Mouse (Mus musculus): ENCODE measurements around the gene H2-M5. TPM values are rescaled to one million over a fixed set of nuclear protein-coding genes. Genes with fewer than 3 reads are reported as not detected.
"Not testable (repeated sequence)": the region's sequence is repeated elsewhere in the genome, so short reads cannot be mapped to it uniquely, and the experiment has no call there.

Gene H2-M5
- polyA plus RNA-seq (2012) = not detected in 2 replicates

DNA sequence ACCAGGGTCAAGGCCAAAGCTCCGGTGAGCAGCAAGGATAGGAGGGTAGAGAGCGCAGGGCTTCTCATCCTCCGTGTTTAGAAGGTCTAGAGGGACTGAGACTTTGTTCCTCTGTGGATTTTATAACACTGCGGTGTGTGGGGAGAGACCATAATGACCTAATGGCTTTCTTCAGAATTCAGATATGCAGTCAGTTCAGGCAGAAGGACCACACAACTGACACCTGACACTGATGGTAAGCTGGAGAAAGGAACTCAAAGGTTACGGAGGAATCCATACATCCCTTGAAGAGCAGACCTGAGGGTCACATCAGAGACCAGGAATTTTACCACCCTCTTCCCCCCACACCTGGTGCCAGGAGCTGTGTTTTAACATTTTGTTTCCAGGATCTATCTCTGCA lies at the start of gene H2-M5:
H2-M5 (minus strand) TSS at position 101 of the 400 bp plus-strand sequence.
- TF ChIP-seq GATA1 (IDR thresholded peaks at IDR 0.05; ENCODE audit: low read length) (no peak), TAL1 (IDR thresholded peaks at IDR 0.05; ENCODE audit: low read length) (no peak)
- Histone ChIP-seq H3K27me3 (ENCODE audit: control insufficient read depth) (peaks cover 31% of the 10 kb centered on the region), H3K36me3 (ENCODE audit: control insufficient read depth) (no peaks in the 10 kb centered on the region), H3K4me3 (replicated peaks) (no peak within 1 kb of the TSS), H3K4me1 (ENCODE audit: control insufficient read depth) (no peaks in the 10 kb centered on the region), H3K9me3 (ENCODE audit: control insufficient read depth, low read length) (no peaks in the 10 kb centered on the region)

GRCm38 (mm10) chr17:37029162-37029561 lies 39.8 kb upstream of the H2-M5 start:
- TF ChIP-seq TAL1 (IDR thresholded peaks at IDR 0.05; ENCODE audit: low read length) = no peak
- Histone ChIP-seq H3K4me3 (replicated peaks) (no peak overlapping the region), H3K27me3 (ENCODE audit: control insufficient read depth) (no peaks in the 10 kb centered on the region), H3K36me3 (ENCODE audit: control insufficient read depth) (no peaks in the 10 kb centered on the region), H3K4me1 (ENCODE audit: control insufficient read depth) (peaks cover 6% of the 10 kb centered on the region), H3K9me3 (ENCODE audit: control insufficient read depth, low read length) (no peaks in the 10 kb centered on the region)

GRCm38 (mm10) chr17:37028683-37029120 lies 39.4 kb upstream of the H2-M5 start:
- TF ChIP-seq GATA1 (IDR thresholded peaks at IDR 0.05; ENCODE audit: low read length) = no peak
- no peak for TF ChIP-seq TAL1 (IDR thresholded peaks at IDR 0.05; ENCODE audit: low read length)
- no peaks in the 10 kb centered on the region for H3K9me3 ChIP-seq (ENCODE audit: control insufficient read depth, low read length)
- peaks cover 6% of the 10 kb centered on the region for H3K4me1 ChIP-seq (ENCODE audit: control insufficient read depth)
- no peaks in the 10 kb centered on the region for H3K36me3 ChIP-seq (ENCODE audit: control insufficient read depth)
- no peaks in the 10 kb centered on the region for H3K27me3 ChIP-seq (ENCODE audit: control insufficient read depth)
- H3K4me3 ChIP-seq (replicated peaks) = peak overlapping the region; percentile 57

DNA sequence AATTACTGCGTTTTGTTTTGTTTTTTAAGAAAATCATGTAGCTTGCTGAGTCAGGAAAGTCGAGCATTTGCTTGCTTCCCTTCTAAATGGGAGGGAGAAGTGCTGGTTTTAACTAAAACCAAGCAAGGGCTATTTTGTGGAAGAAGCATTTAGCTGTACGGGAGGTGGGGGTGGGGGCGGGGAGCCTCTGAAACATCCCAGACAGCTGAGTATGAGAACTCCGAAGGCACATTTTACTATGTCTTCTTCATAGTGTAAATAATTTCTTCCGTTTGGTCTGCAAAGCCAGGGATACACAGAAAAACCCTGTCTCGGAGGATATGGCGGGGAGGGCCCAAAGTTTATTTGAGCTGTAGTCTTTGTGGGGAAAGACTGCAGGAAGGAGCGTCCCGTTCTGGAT lies 38.9 kb upstream of the H2-M5 start:
- peak overlapping the region; percentile 57 for H3K4me3 ChIP-seq (replicated peaks)

DNA sequence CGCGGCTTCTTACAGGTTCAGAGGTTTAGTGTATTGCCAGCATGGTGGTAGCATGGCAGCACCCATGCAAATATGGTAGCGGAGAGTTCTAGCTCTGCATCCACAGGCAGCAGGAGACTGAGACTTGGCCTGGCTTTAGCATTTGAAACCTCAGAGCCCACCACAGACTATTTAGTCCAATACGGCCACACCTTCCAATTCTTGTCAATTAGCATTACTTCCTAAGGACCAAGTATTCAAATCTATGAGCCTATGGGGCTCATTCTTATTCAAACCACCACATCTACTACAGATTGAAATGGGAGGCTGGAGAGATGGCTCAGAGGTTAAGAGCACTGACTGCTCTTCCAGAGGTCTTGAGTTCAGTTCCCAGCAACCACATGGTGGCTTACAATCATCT lies 38.1 kb upstream of the H2-M5 start:
- Histone ChIP-seq H3K27me3 (ENCODE audit: control insufficient read depth) (no peaks in the 10 kb centered on the region), H3K4me1 (ENCODE audit: control insufficient read depth) (peaks cover 6% of the 10 kb centered on the region), H3K9me3 (ENCODE audit: control insufficient read depth, low read length) (no peaks in the 10 kb centered on the region), H3K36me3 (ENCODE audit: control insufficient read depth) (no peaks in the 10 kb centered on the region), H3K4me3 (replicated peaks) (no peak overlapping the region)
- TF ChIP-seq TAL1 (IDR thresholded peaks at IDR 0.05; ENCODE audit: low read length) = no peak
- TF ChIP-seq GATA1 (IDR thresholded peaks at IDR 0.05; ENCODE audit: low read length) = no peak

More for the DNA sequence above, 38.9 kb upstream of the H2-M5 start:
- Histone ChIP-seq H3K27me3 (ENCODE audit: control insufficient read depth) (no peaks in the 10 kb centered on the region), H3K36me3 (ENCODE audit: control insufficient read depth) (no peaks in the 10 kb centered on the region), H3K9me3 (ENCODE audit: control insufficient read depth, low read length) (no peaks in the 10 kb centered on the region), H3K4me1 (ENCODE audit: control insufficient read depth) (peaks cover 6% of the 10 kb centered on the region)
- no peak for TF ChIP-seq GATA1 (IDR thresholded peaks at IDR 0.05; ENCODE audit: low read length)
- TF ChIP-seq TAL1 (IDR thresholded peaks at IDR 0.05; ENCODE audit: low read length) = no peak

DNA sequence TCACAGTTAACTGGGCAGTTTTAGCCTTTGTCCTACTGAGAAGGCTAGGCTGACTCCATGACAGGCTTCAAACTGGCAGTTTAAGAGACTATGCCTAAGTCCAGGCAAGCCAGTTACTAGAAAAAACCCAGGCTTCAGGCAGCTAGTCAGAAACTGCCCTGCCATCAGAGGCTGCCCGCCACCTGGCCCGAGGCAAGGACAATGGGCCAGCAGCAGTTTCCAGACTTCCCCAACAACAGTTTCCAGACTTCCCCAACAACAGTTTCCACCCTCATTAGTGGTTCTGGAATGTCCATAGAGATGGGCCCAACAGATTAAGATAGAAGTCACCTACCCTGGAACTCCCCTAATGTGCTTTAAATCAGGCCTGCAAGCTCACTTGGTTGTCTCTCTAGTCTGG lies 37.1 kb upstream of the H2-M5 start:
- Histone ChIP-seq H3K9me3 (ENCODE audit: control insufficient read depth, low read length) (no peaks in the 10 kb centered on the region), H3K4me1 (ENCODE audit: control insufficient read depth) (peaks cover 6% of the 10 kb centered on the region), H3K36me3 (ENCODE audit: control insufficient read depth) (no peaks in the 10 kb centered on the region), H3K4me3 (replicated peaks) (no peak overlapping the region), H3K27me3 (ENCODE audit: control insufficient read depth) (no peaks in the 10 kb centered on the region)
- no peak for TF ChIP-seq TAL1 (IDR thresholded peaks at IDR 0.05; ENCODE audit: low read length)
- no peak for TF ChIP-seq GATA1 (IDR thresholded peaks at IDR 0.05; ENCODE audit: low read length)

DNA sequence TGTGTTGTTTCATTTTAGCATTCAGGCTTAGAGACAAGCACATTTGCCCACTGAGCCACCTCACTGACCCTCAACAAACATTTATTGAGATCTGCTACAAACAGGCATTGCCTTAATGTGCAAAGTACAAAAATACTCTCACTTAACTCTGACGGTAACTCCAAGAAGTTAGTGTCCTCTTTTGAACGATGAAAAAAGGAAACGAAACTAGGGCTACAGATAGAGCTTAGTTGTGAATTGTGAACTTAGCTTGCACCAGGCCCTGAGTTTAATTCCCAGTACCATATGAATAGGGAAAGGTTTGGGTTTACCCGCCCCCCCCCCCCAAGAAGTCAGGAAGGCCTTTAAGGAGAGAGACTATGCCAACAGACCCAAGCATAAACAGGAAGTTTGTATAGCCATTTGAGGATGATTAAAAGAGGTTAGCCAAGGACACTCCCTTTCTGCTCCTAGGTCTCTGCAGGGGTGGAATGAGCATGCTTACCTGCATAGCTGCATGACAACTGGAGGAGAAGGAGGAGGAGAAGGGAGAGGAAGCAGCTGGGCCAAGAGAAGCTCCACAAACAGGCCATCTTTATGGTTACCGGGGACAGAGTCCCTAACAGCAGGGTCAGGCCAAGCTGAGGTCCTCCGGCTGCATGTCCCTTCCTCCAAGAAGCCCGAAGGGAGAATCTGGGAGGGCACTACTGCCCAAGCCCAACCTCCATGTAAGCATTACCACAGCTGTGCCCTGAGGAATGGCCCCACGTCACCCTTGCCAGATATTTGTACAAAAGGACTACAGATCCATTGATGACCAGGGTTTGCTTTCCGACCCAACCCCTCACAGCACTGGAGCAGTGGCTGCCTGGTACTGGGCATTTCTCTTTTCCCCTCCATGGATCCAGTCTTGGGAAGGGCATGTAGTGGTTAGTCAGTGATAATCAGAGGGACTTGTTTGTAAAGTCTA lies 33.6 kb upstream of the H2-M5 start, which contains the start of gene Mog:
Mog (minus strand) TSS at position 771 of the 949 bp plus-strand sequence.
- no peak within 1 kb of the TSS for H3K4me3 ChIP-seq (replicated peaks)
- no peaks in the 10 kb centered on the region for H3K36me3 ChIP-seq (ENCODE audit: control insufficient read depth)
- no peaks in the 10 kb centered on the region for H3K9me3 ChIP-seq (ENCODE audit: control insufficient read depth, low read length)
- no peak for TF ChIP-seq TAL1 (IDR thresholded peaks at IDR 0.05; ENCODE audit: low read length)
- TF ChIP-seq GATA1 (IDR thresholded peaks at IDR 0.05; ENCODE audit: low read length) = no peak
- H3K4me1 ChIP-seq (ENCODE audit: control insufficient read depth) = no peaks in the 10 kb centered on the region
- H3K27me3 ChIP-seq (ENCODE audit: control insufficient read depth) = no peaks in the 10 kb centered on the region

DNA sequence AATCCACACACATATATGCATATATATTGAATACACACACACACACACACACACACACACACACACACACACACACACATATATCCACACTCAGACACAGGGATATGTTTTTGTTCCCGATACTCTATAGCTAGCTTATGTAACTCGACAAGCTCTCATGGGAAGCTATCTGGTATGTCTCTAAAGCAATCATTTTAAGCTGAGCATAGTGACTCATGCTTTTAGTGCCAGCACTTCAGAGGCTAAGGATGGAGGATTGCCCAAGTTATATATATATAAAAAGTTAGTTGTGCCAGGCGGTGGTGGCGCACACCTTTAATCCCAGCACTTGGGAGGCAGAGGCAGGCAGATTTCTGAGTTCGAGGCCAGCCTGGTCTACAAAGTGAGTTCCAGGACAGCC lies 29.9 kb upstream of the H2-M5 start:
- not testable (repeated sequence) for H3K36me3 ChIP-seq (ENCODE audit: control insufficient read depth); H3K9me3 ChIP-seq (ENCODE audit: control insufficient read depth, low read length)

DNA sequence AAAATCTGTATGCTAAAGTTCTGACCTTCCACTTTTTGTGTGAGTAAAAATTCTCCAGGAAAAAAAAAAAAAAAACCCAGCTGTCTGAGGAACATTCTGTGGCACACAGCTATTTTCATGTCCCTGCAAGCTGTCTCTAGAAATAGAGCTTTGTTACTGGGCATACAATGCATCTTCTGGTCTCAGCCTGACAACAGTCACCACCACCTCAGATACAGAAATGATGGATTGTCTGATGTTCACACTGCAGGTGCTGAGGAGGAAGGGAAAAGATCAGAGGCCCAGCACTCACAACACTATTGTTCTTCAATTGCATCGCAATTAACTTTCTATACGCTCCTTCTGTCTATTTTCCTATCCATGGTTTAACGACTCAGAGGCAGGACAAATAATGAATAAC lies 29.0 kb upstream of the H2-M5 start:
- no peaks in the 10 kb centered on the region for H3K9me3 ChIP-seq (ENCODE audit: control insufficient read depth, low read length)
- H3K27me3 ChIP-seq (ENCODE audit: control insufficient read depth) = no peaks in the 10 kb centered on the region
- TF ChIP-seq GATA1 (IDR thresholded peaks at IDR 0.05; ENCODE audit: low read length) = no peak
- no peak for TF ChIP-seq TAL1 (IDR thresholded peaks at IDR 0.05; ENCODE audit: low read length)
- H3K36me3 ChIP-seq (ENCODE audit: control insufficient read depth) = no peaks in the 10 kb centered on the region
- no peaks in the 10 kb centered on the region for H3K4me1 ChIP-seq (ENCODE audit: control insufficient read depth)
- no peak overlapping the region for H3K4me3 ChIP-seq (replicated peaks)

More for the DNA sequence above, 29.9 kb upstream of the H2-M5 start:
- H3K4me3 ChIP-seq (replicated peaks); H3K4me1 ChIP-seq (ENCODE audit: control insufficient read depth); H3K27me3 ChIP-seq (ENCODE audit: control insufficient read depth): not testable (repeated sequence)
